Mouse (Mus musculus) limb, embryonic 15.5 days (tissue): ENCODE data around the gene Crb3. TPM values are rescaled to one million over a fixed set of nuclear protein-coding genes. Genes with fewer than 3 reads are reported as not detected.

Source experiments
- ATAC-seq: fragments of 200-750 bp; cut with Nextera tagmentation; 2 replicates; pipeline ENCODE4 v1.8.0; 2017; ENCODE audit warnings: low read depth, moderate TSS enrichment; ENCODE audit not compliant: insufficient number of reproducible peaks, low FRiP score, low TSS enrichment
- H3K27ac ChIP-seq: fragments of 300-500 bp; sonication (generic); 2 replicates; pipeline ENCODE4 v1.5.1; 2015; ENCODE audit warnings: moderate library complexity, mild to moderate bottlenecking, inconsistent platforms
- H3K27me3 ChIP-seq: fragments of 300-500 bp; sonication (generic); 2 replicates; pipeline ENCODE4 v1.6.1; 2015; ENCODE audit warnings: inconsistent platforms
- H3K36me3 ChIP-seq: fragments of 300-500 bp; sonication (generic); 2 replicates; pipeline ENCODE4 v1.6.1; 2015; ENCODE audit warnings: inconsistent platforms
- H3K4me1 ChIP-seq: fragments of 300-500 bp; sonication (generic); 2 replicates; pipeline ENCODE4 v1.6.1; 2015; ENCODE audit warnings: inconsistent platforms
- H3K4me2 ChIP-seq: fragments of 300-500 bp; sonication (generic); 2 replicates; pipeline ENCODE4 v1.6.1; 2015; ENCODE audit warnings: mild to moderate bottlenecking, inconsistent platforms
- H3K4me3 ChIP-seq: fragments of 300-500 bp; sonication (generic); 2 replicates; pipeline ENCODE4 v1.5.1; 2015; ENCODE audit warnings: mild to moderate bottlenecking, inconsistent platforms
- H3K9ac ChIP-seq: fragments of 300-500 bp; sonication (generic); 2 replicates; pipeline ENCODE4 v1.6.1; 2015; ENCODE audit warnings: inconsistent platforms
- H3K9me3 ChIP-seq: fragments of 300-500 bp; sonication (generic); 2 replicates; pipeline ENCODE4 v1.6.1; 2016; ENCODE audit warnings: inconsistent platforms
- WGBS: fragments of 180-500 bp; shearing (Covaris S2); methylation state at CpG from one replicate; pipeline ENCODE4 v1.1.7; 2015; 5-methylcytosine and 5-hydroxymethylcytosine counted together
- polyA plus RNA-seq: library from polyadenylated mRNA; unstranded; fragments of >200 nt; fragmentation: Nextera tagmentation; extraction: Ambion mirVana; gene quantifications from 2 replicates; pipeline ENCODE4 v1.2.1, GENCODE M21; 2015

The Crb3 gene
- 9.7 and 11.4 TPM in 2 replicates for polyA plus RNA-seq

GRCm38 (mm10) chr17:57058891-57059485 is at the start of gene Crb3:
Gene Crb3 (plus strand): TSS chr17:57059105.
- Histone ChIP-seq H3K27me3 (peaks cover 40% of the 10 kb centered on the region), H3K9ac (peak within 1 kb of the TSS; percentile 47), H3K4me1 (peaks cover 32% of the 10 kb centered on the region), H3K9me3 (no peaks in the 10 kb centered on the region), H3K36me3 (0 out of 2 replicates have a peak, but pooled peaks cover 10% of the 10 kb centered on the region), H3K27ac (no peak within 1 kb of the TSS), H3K4me2 (peak within 1 kb of the TSS; percentile 91), H3K4me3 (peak within 1 kb of the TSS; percentile 64)
- WGBS = 1% methylated on average over 19 of the region's 22 CpGs
- no peak for ATAC-seq

GRCm38 (mm10) chr17:57010911-57011235 is 48.0 kb upstream of the Crb3 start:
- no peaks in the 10 kb centered on the region for H3K9me3 ChIP-seq
- peak; percentile 41; the same call in 1 of the 2 replicates for ATAC-seq
- H3K9ac ChIP-seq = peak overlapping the region; percentile 79
- peaks cover 19% of the 10 kb centered on the region for H3K4me1 ChIP-seq
- H3K4me3 ChIP-seq = peak overlapping the region; percentile 75
- H3K27me3 ChIP-seq = no peaks in the 10 kb centered on the region
- peak overlapping the region; percentile 86 for H3K27ac ChIP-seq
- WGBS = 1% methylated on average over 19 of the region's 19 CpGs
- H3K36me3 ChIP-seq = peaks cover 31% of the 10 kb centered on the region
- H3K4me2 ChIP-seq = peak overlapping the region; percentile 81

GRCm38 (mm10) chr17:57011236-57012141 is 47.4 kb upstream of the Crb3 start, which contains the start of the genes Gtf2f1 and Gm17949:
Gene Gtf2f1 (minus strand): TSS chr17:57011288.
Gene Gm17949 (plus strand): TSS chr17:57011469.
- Histone ChIP-seq H3K9me3 (no peaks in the 10 kb centered on the region), H3K9ac (peak within 1 kb of the TSS; percentile 79), H3K27me3 (no peaks in the 10 kb centered on the region), H3K36me3 (peaks cover 25% of the 10 kb centered on the region), H3K4me3 (peak within 1 kb of the TSS; percentile 75), H3K27ac (peak within 1 kb of the TSS; percentile 95), H3K4me2 (peak within 1 kb of the TSS; percentile 81), H3K4me1 (peaks cover 19% of the 10 kb centered on the region)
- WGBS = under 1% methylated on average over 51 of the region's 51 CpGs
- ATAC-seq = peak; percentile 90

- Histone ChIP-seq H3K36me3 (peaks cover 16% of the 10 kb centered on the region), H3K9me3 (no peaks in the 10 kb centered on the region), H3K4me3 (peak overlapping the region; percentile 75), H3K9ac (no peak overlapping the region), H3K4me2 (peak overlapping the region; percentile 81), H3K27me3 (no peaks in the 10 kb centered on the region), H3K4me1 (peaks cover 19% of the 10 kb centered on the region), H3K27ac (peak overlapping the region; percentile 95)
- WGBS = 69% methylated on average over 13 of the region's 13 CpGs
- no peak for ATAC-seq
Measured at GRCm38 (mm10) chr17:57012245-57012795, 46.6 kb upstream of the Crb3 start.

- no peaks in the 10 kb centered on the region for H3K9me3 ChIP-seq
- ATAC-seq = no peak
- H3K9ac ChIP-seq = no peak overlapping the region
- H3K27ac ChIP-seq = no peak overlapping the region
- no peak overlapping the region for H3K4me3 ChIP-seq
- H3K4me1 ChIP-seq = no peaks in the 10 kb centered on the region
- H3K27me3 ChIP-seq = no peaks in the 10 kb centered on the region
- no peak overlapping the region for H3K4me2 ChIP-seq
- H3K36me3 ChIP-seq = peaks cover 53% of the 10 kb centered on the region
- 87% methylated on average over 2 of the region's 2 CpGs for WGBS
Measured at GRCm38 (mm10) chr17:57019693-57020092, 39.2 kb upstream of the Crb3 start.

- 91% methylated on average over 5 of the region's 5 CpGs for WGBS
- ATAC-seq = no peak
Measured at GRCm38 (mm10) chr17:57020960-57021359, 37.9 kb upstream of the Crb3 start.

GRCm38 (mm10) chr17:57027471-57027870 is 31.4 kb upstream of the Crb3 start:
- H3K9ac ChIP-seq = no peak overlapping the region

More at GRCm38 (mm10) chr17:57020960-57021359, 37.9 kb upstream of the Crb3 start:
- Histone ChIP-seq H3K36me3 (peaks cover 65% of the 10 kb centered on the region), H3K4me2 (no peak overlapping the region), H3K9me3 (no peaks in the 10 kb centered on the region), H3K27me3 (no peaks in the 10 kb centered on the region), H3K9ac (no peak overlapping the region), H3K4me3 (no peak overlapping the region), H3K4me1 (no peaks in the 10 kb centered on the region), H3K27ac (no peak overlapping the region)

GRCm38 (mm10) chr17:57029691-57030090 is 29.2 kb upstream of the Crb3 start:
- H3K27ac ChIP-seq = no peak overlapping the region
- ATAC-seq = no peak
- peak overlapping the region; percentile 74 for H3K4me2 ChIP-seq
- H3K9me3 ChIP-seq = no peaks in the 10 kb centered on the region
- no peaks in the 10 kb centered on the region for H3K27me3 ChIP-seq
- peak overlapping the region; percentile 96 for H3K4me3 ChIP-seq
- peaks cover 16% of the 10 kb centered on the region for H3K4me1 ChIP-seq
- H3K9ac ChIP-seq = peak overlapping the region; percentile 100; the same call in 1 of the 2 replicates
- WGBS = 37% methylated on average over 8 of the region's 8 CpGs
- H3K36me3 ChIP-seq = peaks cover 42% of the 10 kb centered on the region

More at GRCm38 (mm10) chr17:57027471-57027870, 31.4 kb upstream of the Crb3 start:
- 89% methylated on average over 4 of the region's 4 CpGs for WGBS
- no peak overlapping the region for H3K4me2 ChIP-seq
- H3K27ac ChIP-seq = no peak overlapping the region
- H3K4me3 ChIP-seq = no peak overlapping the region
- H3K36me3 ChIP-seq = peaks cover 64% of the 10 kb centered on the region
- no peaks in the 10 kb centered on the region for H3K9me3 ChIP-seq
- ATAC-seq = no peak
- H3K4me1 ChIP-seq = peaks cover 15% of the 10 kb centered on the region
- no peaks in the 10 kb centered on the region for H3K27me3 ChIP-seq

GRCm38 (mm10) chr17:57030931-57031660 is 27.8 kb upstream of the Crb3 start, which contains the start of gene Khsrp:
Gene Khsrp (minus strand): TSS chr17:57031522.
- Histone ChIP-seq H3K36me3 (peaks cover 28% of the 10 kb centered on the region), H3K4me3 (peak within 1 kb of the TSS; percentile 96), H3K27ac (peak within 1 kb of the TSS; percentile 93), H3K9me3 (no peaks in the 10 kb centered on the region), H3K4me2 (peak within 1 kb of the TSS; percentile 74), H3K9ac (peak within 1 kb of the TSS; percentile 100), H3K27me3 (no peaks in the 10 kb centered on the region), H3K4me1 (peaks cover 16% of the 10 kb centered on the region)
- no peak for ATAC-seq
- under 1% methylated on average over 69 of the region's 99 CpGs for WGBS

GRCm38 (mm10) chr17:57031661-57032420 is 27.1 kb upstream of the Crb3 start:
- Histone ChIP-seq H3K36me3 (peaks cover 20% of the 10 kb centered on the region), H3K9ac (peak overlapping the region; percentile 35; the same call in 1 of the 2 replicates), H3K4me1 (peaks cover 16% of the 10 kb centered on the region), H3K27ac (peak overlapping the region; percentile 93), H3K4me3 (peak overlapping the region; percentile 96), H3K27me3 (no peaks in the 10 kb centered on the region), H3K9me3 (no peaks in the 10 kb centered on the region), H3K4me2 (peak overlapping the region; percentile 74)
- peak; percentile 99 for ATAC-seq
- 2% methylated on average over 38 of the region's 38 CpGs for WGBS
